Mouse (Mus musculus) myocyte (in vitro differentiated cells): Measurements from ENCODE around the gene Sgpp2.

Source experiments
- E2F4 ChIP-seq: IDR thresholded peaks from one replicate; pipeline ENCODE4 v1.6.1; 2011; ENCODE audit warnings: mild to moderate bottlenecking, control low read depth, moderate library complexity; ENCODE audit not compliant: insufficient read depth
- MYOG ChIP-seq, 3 experiments: IDR thresholded peaks; one replicate each; pipeline ENCODE4 v1.6.1; 2011; ENCODE audit warnings: control low read depth in 2 of 3, low read depth in 2 of 3, mild to moderate bottlenecking in 2 of 3; ENCODE audit not compliant: insufficient read length in 2 of 3, control insufficient read depth in 1 of 3, insufficient read depth in 1 of 3
- POLR2A ChIP-seq: IDR thresholded peaks from one replicate; pipeline ENCODE4 v1.6.1; 2011; ENCODE audit warnings: low read depth, mild to moderate bottlenecking, control low read depth, moderate library complexity; ENCODE audit not compliant: insufficient read length
- POLR2AphosphoS2 ChIP-seq: IDR thresholded peaks from one replicate; pipeline ENCODE4 v1.6.1; 2011; ENCODE audit warnings: low read depth, control low read depth; ENCODE audit not compliant: insufficient read length
- REST ChIP-seq: IDR thresholded peaks from one replicate; pipeline ENCODE4 v1.6.1; 2011; ENCODE audit warnings: mild to moderate bottlenecking, control low read depth, moderate library complexity; ENCODE audit not compliant: insufficient read depth, insufficient read length
- USF1 ChIP-seq: IDR thresholded peaks from one replicate; pipeline ENCODE4 v1.6.1; 2011; ENCODE audit warnings: low read depth, mild to moderate bottlenecking, control low read depth, moderate library complexity

- TF ChIP-seq MYOG (IDR thresholded peaks at IDR 0.05; ENCODE audit: control insufficient read depth in 1 of 3, insufficient read depth in 1 of 3, insufficient read length in 2 of 3, low read depth in 2 of 3) (no peak), POLR2A (no peak), USF1 (no peak), POLR2AphosphoS2 (no peak), REST (no peak), E2F4 (no peak)
These were observed 136.1 kb downstream of the Sgpp2 start for GRCm38 (mm10) chr1:78446232-78446631.
